Mouse (Mus musculus): ENCODE results near the gene Cbwd1.
A peak's percentile ranks its signal among the peaks of the same experiment; 100 is the strongest.

Cbwd1 gene

DNA sequence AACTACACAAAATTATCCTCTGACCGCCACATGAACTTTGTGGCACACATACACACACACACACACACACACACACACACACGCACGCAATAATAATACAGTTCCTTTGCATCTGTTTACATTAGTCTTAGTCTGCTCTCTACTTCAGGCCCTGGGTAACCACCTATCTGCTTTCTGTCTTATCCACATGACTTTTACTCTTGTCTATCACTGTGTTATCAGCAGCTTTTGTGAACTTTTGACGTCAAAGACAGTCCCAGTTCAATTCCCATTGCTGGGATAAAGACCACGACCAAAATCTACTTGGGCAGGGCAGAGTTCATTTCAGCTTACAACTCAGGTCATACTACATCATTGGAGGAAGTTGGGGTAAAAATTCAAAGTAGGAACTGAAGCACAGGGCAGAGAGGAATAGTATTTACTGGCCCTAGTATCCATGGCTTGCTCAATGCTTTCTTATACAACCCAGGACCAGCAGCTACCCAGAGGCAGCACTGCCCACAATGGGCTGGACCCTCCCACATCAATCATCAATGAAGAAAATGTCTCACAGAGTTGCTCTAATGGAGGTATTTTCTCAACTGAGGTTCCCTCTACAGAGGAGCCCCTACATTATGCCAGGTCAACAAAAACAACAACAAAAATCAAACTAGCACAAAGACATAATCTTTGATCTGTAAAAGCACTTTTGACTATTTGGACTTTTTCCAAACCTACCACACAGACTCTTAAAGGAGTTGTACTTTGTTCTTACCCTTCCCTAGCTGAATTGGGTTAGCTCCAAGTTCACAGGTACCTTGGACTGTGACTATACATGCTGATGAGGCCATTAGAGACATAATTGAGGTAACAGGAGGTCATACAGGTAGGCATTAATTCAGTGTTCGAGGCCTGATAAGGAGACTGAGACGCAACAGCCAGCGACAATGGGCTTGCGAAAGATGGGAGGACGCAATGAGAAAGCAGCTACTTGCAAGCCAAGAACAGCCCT lies 17.7 kb upstream of the Cbwd1 start:
- DNase-seq (ENCODE audit: low read depth, low spot score) = no peak

DNA sequence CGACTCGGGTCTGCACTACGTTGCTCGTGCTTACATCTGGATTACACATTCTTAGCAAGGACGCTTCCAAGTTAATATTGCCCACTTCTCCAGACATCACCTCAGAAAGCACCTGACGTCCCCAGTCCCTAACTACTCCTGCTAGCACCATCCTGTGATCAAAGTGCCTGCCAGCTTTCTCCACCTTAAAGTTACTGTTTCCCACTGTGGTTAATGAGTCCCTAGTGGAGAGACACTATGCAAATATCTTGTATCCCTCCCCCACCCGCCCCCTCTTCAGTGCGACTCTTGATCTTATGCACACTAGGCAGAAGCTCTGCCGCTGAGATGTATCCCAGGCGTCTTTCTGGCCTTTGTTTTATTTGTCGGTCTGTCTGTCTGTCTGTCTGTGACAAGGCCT lies 16.6 kb upstream of the Cbwd1 start:
- no peak for DNase-seq (ENCODE audit: low read depth, low spot score)

DNA sequence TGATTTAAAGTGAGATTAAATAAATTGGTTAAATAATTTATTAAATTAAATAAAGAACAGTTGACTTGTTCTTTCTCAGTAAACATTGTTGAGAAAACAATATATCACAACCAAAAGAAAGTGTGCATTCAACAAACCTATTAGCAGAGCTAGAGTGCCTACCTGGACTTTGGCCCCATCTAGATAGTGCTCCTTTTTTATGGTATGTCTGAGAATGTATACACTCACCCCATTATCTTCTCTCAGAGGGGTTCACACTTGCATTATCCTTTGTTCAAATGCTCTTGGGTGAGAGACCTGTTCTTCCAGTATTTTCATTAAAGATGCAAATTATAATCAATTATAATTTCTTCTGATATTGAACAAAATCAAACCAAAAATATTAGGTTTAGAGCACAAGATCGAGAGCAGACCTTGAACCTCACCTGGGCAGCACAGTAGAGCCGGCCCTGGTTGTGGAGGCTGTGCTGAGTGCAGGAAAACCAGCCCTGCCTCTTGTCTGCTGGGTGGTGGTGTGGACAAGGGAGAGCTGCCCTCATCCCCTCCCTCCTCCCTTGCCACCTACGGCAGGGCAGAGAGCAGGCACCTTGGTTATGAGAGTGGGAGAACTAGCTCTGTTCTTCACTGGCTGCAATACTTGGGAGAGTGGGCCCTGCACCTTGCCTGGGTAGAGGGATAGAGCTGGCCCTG lies 11.4 kb upstream of the Cbwd1 start:
- DNase-seq (ENCODE audit: low read depth, low spot score) = no peak

DNA sequence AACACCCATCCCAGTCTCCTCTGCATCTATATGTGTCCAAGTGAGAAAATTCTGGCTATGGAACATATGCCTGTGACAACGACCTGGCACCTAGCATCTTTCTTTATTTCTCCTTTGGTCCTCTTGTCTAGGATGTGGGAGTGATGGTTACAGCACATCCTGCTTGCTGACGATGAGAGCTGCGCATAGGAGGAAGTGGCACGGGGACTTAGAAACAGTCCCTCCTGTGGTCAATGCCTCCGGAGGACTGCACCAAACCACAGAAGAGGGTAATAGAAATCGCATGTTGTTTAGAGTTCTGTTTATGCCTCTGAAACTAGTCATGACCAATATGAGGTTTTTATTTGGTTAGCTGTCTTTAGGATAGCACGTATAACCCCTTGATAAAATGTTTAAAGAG lies 9.9 kb upstream of the Cbwd1 start:
- DNase-seq (ENCODE audit: low read depth, low spot score) = no peak

DNA sequence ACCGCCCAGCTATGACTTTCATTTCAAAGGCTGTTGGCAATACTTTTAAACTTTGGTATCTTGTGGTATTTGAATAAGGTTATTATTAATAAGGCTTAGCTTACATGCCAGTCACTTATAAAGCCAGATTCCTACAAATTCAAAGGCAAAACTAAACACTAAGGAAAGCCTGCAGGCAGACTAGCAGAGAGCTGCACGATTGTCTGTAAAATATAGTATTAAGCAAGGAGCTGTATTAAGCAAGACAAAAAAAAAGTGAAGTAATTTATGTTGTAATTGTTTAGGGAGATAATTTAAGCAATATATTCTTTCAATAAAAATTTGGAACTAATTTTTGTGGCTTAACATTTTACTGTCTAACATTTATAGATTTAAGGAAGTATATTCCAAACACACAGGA lies 5.5 kb upstream of the Cbwd1 start:
- no peak for DNase-seq (ENCODE audit: low read depth, low spot score)

DNA sequence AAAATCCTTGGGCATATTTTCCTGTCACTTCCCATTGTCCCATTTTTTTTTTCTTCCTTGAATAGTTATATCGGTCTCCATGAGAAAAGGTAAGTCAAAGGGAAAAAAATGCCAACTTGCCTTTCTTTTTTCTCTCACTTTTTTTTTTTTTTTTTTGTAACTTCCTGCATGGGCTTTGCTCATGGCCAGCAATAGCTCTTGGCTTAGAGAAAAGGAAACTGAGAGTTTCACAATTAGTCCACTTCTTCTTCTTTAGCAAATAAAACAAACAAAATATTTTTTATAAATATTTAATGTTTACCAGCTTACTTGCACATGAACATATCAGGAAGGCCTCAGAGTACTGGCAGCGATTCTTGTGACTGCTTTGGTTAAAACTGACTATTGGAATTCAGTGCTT lies 4.8 kb upstream of the Cbwd1 start:
- DNase-seq (ENCODE audit: low read depth, low spot score) = no peak

DNA sequence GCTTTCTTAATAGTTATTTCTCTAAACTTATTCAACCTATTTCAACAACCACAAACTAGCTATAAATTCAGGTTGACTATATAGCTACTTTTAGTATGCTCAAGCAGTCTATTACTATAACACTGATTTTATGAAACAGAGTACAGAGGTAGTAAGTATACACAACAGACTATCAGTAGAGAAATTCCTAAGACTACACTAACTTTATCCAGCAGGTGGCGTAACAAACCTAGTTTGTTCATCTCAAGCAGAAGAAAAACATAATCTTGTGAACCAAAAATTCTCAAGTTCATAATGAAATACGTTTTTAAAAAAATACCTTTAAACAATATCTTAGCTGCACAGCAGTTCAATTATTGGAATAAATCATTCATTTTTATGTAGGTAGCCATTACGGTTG lies 2.9 kb downstream of the Cbwd1 start:
- peak; percentile 28 for DNase-seq (ENCODE audit: low read depth, low spot score)

DNA sequence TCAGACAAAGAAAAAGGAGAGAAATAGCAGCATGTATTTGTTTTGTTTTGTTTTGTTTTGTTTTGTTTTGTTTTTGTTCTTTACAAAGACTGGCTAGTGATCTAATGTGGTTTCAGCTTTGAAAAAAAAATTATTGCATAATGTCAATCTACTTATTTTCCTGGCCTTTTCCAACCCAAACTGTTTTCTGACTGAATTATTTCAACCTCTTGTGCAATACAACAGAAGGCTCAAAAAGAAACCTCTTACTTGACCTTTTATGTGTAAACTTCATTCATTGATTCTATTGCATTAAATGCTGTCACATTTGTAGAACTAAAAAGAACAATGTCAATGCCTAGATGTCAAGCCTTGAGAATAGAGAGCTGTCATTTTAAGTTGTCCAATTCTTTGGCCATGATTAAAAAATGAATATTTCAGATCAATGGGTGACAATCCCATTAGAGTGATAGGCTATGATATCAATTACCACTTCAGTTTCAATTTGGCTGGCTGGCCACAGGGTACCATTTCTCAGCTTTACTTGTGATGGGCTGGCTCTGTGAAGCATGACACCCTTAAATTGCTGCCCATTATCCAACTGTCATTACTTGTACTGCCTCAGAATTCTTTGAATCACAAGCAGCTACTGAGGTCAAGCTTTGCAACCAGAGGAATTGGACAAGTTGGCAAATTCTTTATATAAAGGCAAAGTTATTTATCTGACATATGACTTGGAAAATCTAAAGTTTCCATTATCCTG lies 15.7 kb downstream of the Cbwd1 start:
- DNase-seq (ENCODE audit: low read depth, low spot score) = no peak

DNA sequence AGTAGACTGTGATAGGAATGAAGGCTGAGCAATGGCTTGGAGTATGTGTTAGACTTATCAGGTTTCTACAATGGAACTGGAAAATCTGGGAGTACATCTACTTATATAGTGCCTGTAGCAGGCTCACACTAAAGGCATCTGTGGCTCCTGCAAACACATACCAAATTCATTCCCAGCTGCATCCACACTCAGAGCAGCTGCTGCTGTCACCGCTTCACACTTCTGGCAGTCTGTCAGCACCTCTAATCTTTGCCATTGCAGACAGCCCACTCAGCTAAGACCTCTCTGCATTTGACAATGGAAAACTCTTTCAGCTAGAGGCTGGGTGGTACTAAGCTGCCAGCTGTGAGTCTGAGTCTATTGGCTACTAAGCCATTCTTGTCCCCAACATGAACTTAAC lies 24.3 kb downstream of the Cbwd1 start:
- DNase-seq (ENCODE audit: low read depth, low spot score) = no peak

DNA sequence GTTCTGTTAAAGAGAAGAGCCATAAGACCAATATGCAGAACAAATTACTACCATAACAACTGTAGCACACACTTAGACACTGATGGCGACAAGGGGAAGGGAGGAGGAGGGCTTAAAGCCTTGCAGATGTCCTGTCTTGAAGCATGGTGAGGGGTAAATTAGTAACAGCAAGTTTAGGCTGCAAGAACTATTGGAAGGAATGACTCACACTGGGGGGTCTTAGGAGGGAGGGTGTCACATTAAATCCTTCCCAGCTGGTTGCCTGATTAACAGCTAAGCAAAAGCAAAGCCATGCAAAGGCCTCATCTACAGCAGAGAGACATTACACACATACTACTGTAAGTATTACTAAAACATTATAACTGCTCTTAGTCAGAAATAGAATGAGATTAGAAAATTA lies 32.4 kb downstream of the Cbwd1 start:
- no peak for DNase-seq (ENCODE audit: low read depth, low spot score)

DNA sequence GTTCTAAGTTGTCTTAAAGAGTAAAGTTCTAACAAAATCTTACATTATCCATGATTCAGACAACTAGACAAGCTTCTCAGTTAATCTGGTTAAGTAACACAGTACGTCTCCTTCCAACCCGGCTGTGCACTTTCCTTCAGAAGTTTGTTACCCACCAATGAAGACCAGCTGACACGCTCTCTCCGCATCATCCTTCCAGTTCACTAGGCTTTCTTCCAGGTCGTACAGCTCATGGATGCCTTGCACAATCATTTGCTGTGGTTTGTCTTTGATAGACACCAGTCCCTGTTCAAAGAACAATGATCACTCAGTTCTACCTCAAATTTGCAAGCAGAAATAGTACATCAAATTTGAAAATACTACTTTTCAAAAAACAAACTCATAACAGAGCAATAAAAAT lies 40.5 kb downstream of the Cbwd1 start:
- DNase-seq (ENCODE audit: low read depth, low spot score) = no peak

DNA sequence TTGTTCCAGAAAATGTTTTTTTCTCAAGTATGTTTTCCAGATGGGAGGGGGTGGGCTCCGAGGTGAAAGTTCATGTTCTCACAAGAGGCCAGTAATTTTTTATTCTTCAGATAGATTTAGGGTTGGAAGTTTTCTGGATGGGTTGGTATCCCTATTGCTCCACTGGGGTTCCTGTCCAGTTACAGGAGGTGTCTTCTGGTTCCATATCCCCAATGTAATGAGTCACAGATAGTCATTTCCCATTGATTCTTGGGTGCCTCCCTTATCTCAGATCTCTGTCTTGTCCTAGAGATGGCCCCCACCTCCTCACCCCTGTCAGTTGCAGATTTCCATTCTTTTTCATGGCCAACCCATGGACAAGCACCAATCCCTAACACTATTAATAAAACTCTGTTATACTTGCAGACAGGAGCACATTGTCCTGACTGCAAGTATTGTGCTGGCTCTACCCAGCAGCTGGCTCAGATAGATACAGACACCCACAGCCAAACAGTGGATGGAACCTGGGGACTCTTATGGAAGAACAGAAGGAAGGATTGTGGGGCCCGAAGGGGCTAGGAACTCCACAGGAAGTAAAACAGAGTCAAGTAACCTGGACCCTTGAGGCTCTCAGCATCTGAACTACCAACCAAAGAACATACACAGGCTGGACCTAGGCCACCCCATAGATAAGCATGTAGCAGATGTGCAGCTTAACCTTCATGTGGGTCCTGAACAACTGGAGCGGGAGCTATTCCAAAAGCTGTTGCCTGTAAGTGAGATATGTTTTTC lies 52.8 kb downstream of the Cbwd1 start:
- DNase-seq (ENCODE audit: low read depth, low spot score) = no peak

DNA sequence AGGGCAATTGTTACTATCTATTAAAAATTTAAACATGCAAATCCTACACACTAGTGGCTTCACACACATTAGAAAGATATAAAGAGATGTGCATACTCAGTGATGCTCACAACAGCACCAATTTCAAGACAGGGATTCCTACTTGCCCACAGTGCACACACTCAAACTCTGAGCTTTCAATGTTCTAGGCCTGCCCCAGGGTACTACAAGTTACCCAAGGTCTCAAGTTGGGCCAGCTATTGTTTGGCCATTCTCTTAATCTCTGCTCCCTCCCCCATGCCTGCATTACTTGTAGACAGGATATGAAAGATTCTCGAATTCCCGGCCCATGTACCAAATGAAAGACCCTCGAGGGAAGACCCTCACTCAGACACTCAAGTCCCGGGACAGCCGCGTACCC lies 53.8 kb downstream of the Cbwd1 start:
- no peak for DNase-seq (ENCODE audit: low read depth, low spot score)

DNA sequence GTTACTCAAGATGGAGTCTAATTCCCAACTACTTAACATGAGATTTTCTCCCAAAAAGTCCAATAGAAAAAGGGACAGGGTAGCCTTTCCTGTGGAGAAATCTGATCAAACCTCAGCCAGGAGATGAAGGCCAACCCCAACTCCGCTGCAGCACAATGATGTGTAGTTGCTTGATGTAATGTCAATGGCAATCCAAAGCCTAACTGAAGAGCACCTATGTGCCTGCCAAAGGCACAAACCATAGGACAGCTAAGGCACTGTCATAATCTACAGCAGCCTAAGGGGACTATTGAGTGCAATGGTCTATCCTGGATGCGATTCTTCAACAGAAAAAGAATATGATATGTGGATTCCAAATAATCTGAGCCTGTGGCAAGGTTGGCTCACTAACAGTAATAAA lies 58.6 kb downstream of the Cbwd1 start:
- no peak for DNase-seq (ENCODE audit: low read depth, low spot score)

DNA sequence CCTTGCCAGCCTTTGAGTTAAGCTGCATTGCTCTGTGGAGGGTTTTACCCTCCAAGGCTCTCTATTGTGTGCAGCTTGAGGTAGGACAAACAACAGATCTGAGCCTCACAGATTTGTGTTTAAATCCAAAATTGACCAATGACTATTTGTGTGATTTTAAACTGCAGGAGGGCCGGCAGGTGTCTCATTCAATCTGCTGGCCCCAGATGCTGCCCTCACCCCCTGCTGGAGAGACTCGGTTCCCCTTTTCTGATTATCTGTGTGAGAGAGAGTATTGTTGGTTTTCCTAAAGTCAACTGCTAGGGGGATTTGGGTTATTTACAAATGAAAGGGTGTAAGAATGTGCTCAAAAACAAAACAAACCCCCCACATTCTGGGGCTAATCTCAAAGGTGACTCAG lies 59.2 kb downstream of the Cbwd1 start:
- DNase-seq (ENCODE audit: low read depth, low spot score) = no peak

DNA sequence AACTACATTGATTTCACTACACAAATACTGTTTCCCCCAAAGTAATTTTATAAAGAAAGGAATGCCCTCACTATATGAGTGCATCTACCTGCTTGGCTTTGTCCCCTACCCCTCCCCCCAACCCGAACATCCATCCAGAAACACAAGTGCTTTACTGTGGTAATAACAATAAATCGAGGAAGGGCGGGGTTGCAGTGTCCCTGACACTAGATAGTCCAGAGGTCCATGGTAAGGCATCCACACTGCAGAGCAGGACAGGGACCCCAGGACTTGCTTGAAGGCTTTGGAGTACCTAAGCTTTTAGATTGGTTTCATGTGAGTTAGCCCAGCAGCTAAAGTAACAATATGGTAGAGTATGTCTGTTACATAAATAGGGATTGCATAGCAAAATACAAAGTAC lies 59.7 kb downstream of the Cbwd1 start:
- no peak for DNase-seq (ENCODE audit: low read depth, low spot score)

DNA sequence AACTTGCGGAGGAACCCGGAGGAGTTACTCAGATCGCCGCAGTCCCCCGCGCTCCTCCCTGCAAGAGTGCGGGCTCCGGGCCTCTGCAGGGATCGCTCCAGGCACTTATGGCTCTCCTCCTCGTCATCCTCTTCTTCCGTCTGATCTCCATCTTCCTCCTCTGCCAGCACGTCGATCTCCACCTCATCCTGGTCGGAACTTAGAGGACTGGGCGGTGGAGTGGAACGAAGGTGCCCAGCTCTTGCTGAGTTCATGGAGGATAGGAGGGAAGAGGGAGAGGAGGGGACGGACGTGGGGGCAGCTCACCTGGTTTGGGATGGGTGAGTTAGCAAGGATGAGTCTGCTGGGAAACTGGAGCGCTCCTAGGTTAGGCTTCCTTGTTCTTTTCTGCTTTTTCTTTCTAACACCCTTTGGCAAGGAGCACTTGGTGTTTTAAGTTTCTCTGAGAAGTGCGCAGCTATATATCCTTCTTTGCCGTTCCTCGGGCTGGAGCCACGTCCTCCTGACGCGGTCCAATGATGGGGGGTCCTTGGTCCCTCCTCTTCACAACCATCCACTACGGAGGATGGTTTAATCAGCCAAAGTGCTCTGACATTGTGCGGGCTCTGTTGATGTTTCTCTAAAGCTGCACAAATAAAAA lies 60.7 kb downstream of the Cbwd1 start, which contains the start of gene Foxd4:
Gene Foxd4 (minus strand): TSS at position 617 of the 640 bp plus-strand sequence.
- DNase-seq (ENCODE audit: low read depth, low spot score) = no peak

DNA sequence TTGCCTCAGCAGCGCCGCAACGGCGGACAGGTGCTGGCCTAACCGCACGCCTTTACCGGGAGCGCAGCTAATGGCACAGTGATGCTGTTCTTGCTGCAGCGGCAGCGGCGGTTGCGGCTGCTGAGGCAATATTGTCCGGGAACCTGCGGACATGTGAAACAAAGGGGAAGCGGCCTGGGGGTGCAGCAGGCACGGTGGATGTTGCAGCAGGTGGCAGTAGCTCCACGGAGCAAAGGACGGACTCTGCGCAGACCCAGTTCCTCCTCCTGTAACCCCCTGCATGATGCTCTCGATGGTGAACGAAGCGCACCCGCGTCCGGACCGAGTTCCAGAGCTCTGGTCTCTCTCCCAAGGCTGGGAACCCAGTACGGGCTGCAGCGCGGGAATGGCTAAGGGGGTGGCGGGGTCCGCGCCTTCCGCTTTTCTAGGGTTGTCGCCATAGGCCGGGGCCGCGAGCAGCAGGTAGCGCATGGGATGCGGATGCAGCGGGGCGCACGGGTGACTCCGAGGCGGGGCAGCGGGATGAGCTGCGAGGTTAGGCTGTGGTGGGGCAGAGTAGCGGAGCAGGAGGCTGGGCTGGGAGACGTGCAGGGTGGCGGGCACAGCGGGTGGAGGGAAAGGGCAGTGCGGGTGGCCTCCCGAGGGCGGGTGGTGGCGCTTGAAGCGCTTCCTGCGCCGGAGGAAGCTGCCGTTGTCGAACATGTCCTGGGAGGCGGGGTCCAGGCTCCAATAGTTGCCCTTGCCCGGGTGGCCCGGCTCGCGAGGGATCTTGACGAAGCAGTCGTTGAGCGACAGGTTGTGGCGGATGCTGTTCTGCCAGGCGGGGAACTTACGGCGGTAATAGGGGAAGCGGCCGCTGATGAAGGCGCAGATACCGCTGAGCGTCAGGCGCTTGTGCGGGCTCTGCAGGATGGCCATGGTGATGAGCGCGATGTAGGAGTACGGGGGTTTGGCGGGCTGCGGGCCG lies 61.5 kb downstream of the Cbwd1 start:
- no peak for DNase-seq (ENCODE audit: low read depth, low spot score)

DNA sequence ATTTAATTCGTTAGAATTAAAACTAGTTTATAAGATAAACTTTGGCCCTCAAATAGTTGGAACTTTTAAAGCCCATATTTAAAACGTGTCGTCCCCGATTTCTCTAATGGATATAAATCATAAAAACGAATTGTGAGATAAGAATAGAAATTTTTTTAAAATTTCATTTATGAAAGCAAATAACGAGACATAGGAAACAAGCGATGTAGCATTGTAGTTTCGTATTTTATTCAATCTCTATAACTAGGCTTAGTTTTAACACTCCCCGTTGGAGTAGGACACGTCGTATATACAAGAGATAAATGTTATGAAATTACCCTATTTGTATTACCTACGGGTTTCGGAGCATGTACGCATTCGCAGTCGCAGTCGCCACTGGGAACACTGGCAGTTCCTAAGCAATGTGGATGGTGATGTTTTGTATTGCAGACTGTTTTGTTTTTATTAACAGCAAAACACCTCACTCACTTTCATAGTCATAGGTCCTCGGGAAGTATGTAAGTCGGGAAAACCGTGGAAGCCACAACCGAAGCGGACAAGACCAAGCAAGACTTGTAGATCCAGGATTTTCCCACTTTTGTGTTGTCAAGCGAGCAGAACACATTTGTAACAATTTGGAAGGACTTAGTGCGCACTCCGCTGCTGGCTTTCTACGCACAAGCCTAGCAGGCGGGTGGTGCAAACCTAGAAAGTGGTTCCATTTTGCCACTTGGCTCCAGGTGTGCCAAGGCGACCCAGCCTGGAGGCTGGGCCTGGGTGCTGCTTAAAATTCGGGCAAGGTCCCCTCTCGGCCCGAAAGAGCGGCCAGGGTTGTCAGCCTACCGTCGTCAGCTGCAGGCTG lies 62.5 kb downstream of the Cbwd1 start:
- no peak for DNase-seq (ENCODE audit: low read depth, low spot score)

Data from retina, postnatal 7 days (tissue).